Mouse (Mus musculus): ENCODE measurements around the gene Kctd12b. TPM values are rescaled to one million over a fixed set of nuclear protein-coding genes. Genes with fewer than 3 reads are reported as not detected.

The Kctd12b gene
- polyA plus RNA-seq, 2 experiments: 8.1 to 9.8 TPM

- no peak for ATAC-seq (ENCODE audit: low FRiP score, low read depth)
- Histone ChIP-seq H3K9me3 (ENCODE audit: control insufficient read depth, low read length) (no peaks in the 10 kb centered on the region), H3K27me3 (ENCODE audit: control insufficient read depth, insufficient read depth, low read length) (no peaks in the 10 kb centered on the region), H3K27ac (replicated peaks; ENCODE audit: low read depth, low read length) (no peak overlapping the region), H3K9ac (ENCODE audit: low read depth, low read length, severe bottlenecking) (no peak overlapping the region), H3K4me2 (replicated peaks; ENCODE audit: low read depth, low read length, severe bottlenecking) (no peak overlapping the region), H3K4me1 (ENCODE audit: control insufficient read depth, insufficient read depth, low read length) (no peaks in the 10 kb centered on the region), H3K4me3 (replicated peaks; ENCODE audit: low read length) (no peak overlapping the region), H3K36me3 (ENCODE audit: control insufficient read depth, insufficient read depth, low read length) (no peaks in the 10 kb centered on the region)
- 71% methylated on average over 3 of the region's 3 CpGs for WGBS
- no peak for DNase-seq (ENCODE audit: low spot score)
- TF ChIP-seq POLR2A (IDR thresholded peaks at IDR 0.05; ENCODE audit: borderline replicate concordance, extremely low read depth, insufficient read depth, insufficient read length): no peak
Observed at GRCm38 (mm10) chrX:153656949-153657348, 39.2 kb downstream of the Kctd12b start.

- H3K9ac ChIP-seq (ENCODE audit: low read depth, low read length, severe bottlenecking): no peak overlapping the region
- no peaks in the 10 kb centered on the region for H3K36me3 ChIP-seq (ENCODE audit: control insufficient read depth, insufficient read depth, low read length)
- H3K4me1 ChIP-seq (ENCODE audit: control insufficient read depth, insufficient read depth, low read length): no peaks in the 10 kb centered on the region
- H3K4me2 ChIP-seq (replicated peaks; ENCODE audit: low read depth, low read length, severe bottlenecking): no peak overlapping the region
- no peak overlapping the region for H3K4me3 ChIP-seq (replicated peaks; ENCODE audit: low read length)
- no peak for ATAC-seq (ENCODE audit: low FRiP score, low read depth)
- no peaks in the 10 kb centered on the region for H3K27me3 ChIP-seq (ENCODE audit: control insufficient read depth, insufficient read depth, low read length)
- TF ChIP-seq POLR2A (IDR thresholded peaks at IDR 0.05; ENCODE audit: borderline replicate concordance, extremely low read depth, insufficient read depth, insufficient read length): no peak
- no peak overlapping the region for H3K27ac ChIP-seq (replicated peaks; ENCODE audit: low read depth, low read length)
- no peak for DNase-seq (ENCODE audit: low spot score)
- no peaks in the 10 kb centered on the region for H3K9me3 ChIP-seq (ENCODE audit: control insufficient read depth, low read length)
- WGBS: 66% methylated on average over 3 of the region's 3 CpGs
Observed at GRCm38 (mm10) chrX:153640615-153641014, 55.6 kb downstream of the Kctd12b start.

GRCm38 (mm10) chrX:153636247-153636646 lies 59.9 kb downstream of the Kctd12b start:
- no peaks in the 10 kb centered on the region for H3K27me3 ChIP-seq (ENCODE audit: control insufficient read depth, insufficient read depth, low read length)
- DNase-seq (ENCODE audit: low spot score) (peak; percentile 19), ATAC-seq (ENCODE audit: low FRiP score, low read depth) (no peak)
- no peak for TF ChIP-seq POLR2A (IDR thresholded peaks at IDR 0.05; ENCODE audit: borderline replicate concordance, extremely low read depth, insufficient read depth, insufficient read length)
- 10% methylated on average over 1 of the region's 1 CpGs for WGBS
- H3K9me3 ChIP-seq (ENCODE audit: control insufficient read depth, low read length): no peaks in the 10 kb centered on the region
- H3K36me3 ChIP-seq (ENCODE audit: control insufficient read depth, insufficient read depth, low read length): no peaks in the 10 kb centered on the region
- no peaks in the 10 kb centered on the region for H3K4me1 ChIP-seq (ENCODE audit: control insufficient read depth, insufficient read depth, low read length)
- H3K4me3 ChIP-seq (replicated peaks; ENCODE audit: low read length): no peak overlapping the region
- H3K4me2 ChIP-seq (replicated peaks; ENCODE audit: low read depth, low read length, severe bottlenecking): no peak overlapping the region
- no peak overlapping the region for H3K9ac ChIP-seq (ENCODE audit: low read depth, low read length, severe bottlenecking)
- H3K27ac ChIP-seq (replicated peaks; ENCODE audit: low read depth, low read length): no peak overlapping the region

Other genes starting within 250 kb of the Kctd12b start
- gene Ubqln2, start 198.2 kb downstream of the Kctd12b start, polyA plus RNA-seq (2012; rRNA removed): 64.4 and 86.6 TPM in 2 replicates
- 29.2 and 31.9 TPM in 2 replicates for gene Ubqln2, start 198.2 kb downstream of the Kctd12b start, polyA plus RNA-seq (2014; fragmentation: Nextera tagmentation; extraction: Ambion mirVana)
- not detected in 2 replicates for gene Cypt3, start 137.8 kb downstream of the Kctd12b start, polyA plus RNA-seq (2012; rRNA removed)
- gene Cypt3, start 137.8 kb downstream of the Kctd12b start, polyA plus RNA-seq (2014; fragmentation: Nextera tagmentation; extraction: Ambion mirVana): not detected in 2 replicates
- 101 and 116 TPM in 2 replicates for gene Nbdy, start 27.2 kb upstream of the Kctd12b start, polyA plus RNA-seq (2012; rRNA removed)
- 134 and 142 TPM in 2 replicates for gene Nbdy, start 27.2 kb upstream of the Kctd12b start, polyA plus RNA-seq (2014; fragmentation: Nextera tagmentation; extraction: Ambion mirVana)
- gene Spin2c, start 135.8 kb upstream of the Kctd12b start, polyA plus RNA-seq (2012; rRNA removed): 10.4 and 14.3 TPM in 2 replicates
- gene Spin2c, start 135.8 kb upstream of the Kctd12b start, polyA plus RNA-seq (2014; fragmentation: Nextera tagmentation; extraction: Ambion mirVana): 22.2 and 27.9 TPM in 2 replicates